Mouse (Mus musculus) limb, embryonic 14.5 days (tissue): Measurements from ENCODE around the gene Clec16a. TPM values are rescaled to one million over a fixed set of nuclear protein-coding genes. Genes with fewer than 3 reads are reported as not detected.

Experiments
- ATAC-seq: fragments of 200-750 bp; cut with Nextera tagmentation; 2 replicates; pipeline ENCODE4 v1.8.0; 2017; ENCODE audit warnings: low read depth, moderate number of reproducible peaks, moderate TSS enrichment; ENCODE audit not compliant: low FRiP score
- DNase-seq: peaks from one replicate; pipeline ENCODE4 v3.0.0-alpha.2; 2015; ENCODE audit warnings: low spot score
- H3K27ac ChIP-seq: fragments of 300-500 bp; sonication (generic); replicated peaks from 2 replicates; pipeline ENCODE4 v1.5.1; 2014; ENCODE audit warnings: low read depth, mild to moderate bottlenecking, low read length, moderate library complexity, mixed read lengths
- H3K27me3 ChIP-seq: fragments of 300-500 bp; sonication (generic); 2 replicates; pipeline ENCODE4 v1.6.1; 2014; ENCODE audit warnings: low read length, mixed read lengths; ENCODE audit not compliant: control insufficient read depth, insufficient read depth
- H3K36me3 ChIP-seq: fragments of 300-500 bp; sonication (generic); 2 replicates; pipeline ENCODE4 v1.6.1; 2014; ENCODE audit warnings: mild to moderate bottlenecking, low read length, moderate library complexity, mixed read lengths; ENCODE audit not compliant: control insufficient read depth, insufficient read depth
- H3K4me1 ChIP-seq: fragments of 300-500 bp; sonication (generic); 2 replicates; pipeline ENCODE4 v1.6.1; 2014; ENCODE audit warnings: antibody characterized with exemption, low read length, mixed read lengths; ENCODE audit not compliant: control insufficient read depth, insufficient read depth
- H3K4me2 ChIP-seq: fragments of 300-500 bp; sonication (generic); replicated peaks from 2 replicates; pipeline ENCODE4 v1.6.1; 2014; ENCODE audit warnings: low read depth, mild to moderate bottlenecking, low read length, moderate library complexity; ENCODE audit not compliant: severe bottlenecking
- H3K4me3 ChIP-seq: fragments of 300-500 bp; sonication (generic); replicated peaks from 2 replicates; pipeline ENCODE4 v1.5.1; 2014; ENCODE audit warnings: low read length
- H3K9ac ChIP-seq: fragments of 300-500 bp; sonication (generic); 2 replicates; pipeline ENCODE4 v1.6.1; 2014; ENCODE audit warnings: mild to moderate bottlenecking, low read depth, low read length, moderate library complexity; ENCODE audit not compliant: severe bottlenecking
- H3K9me3 ChIP-seq: fragments of 300-500 bp; sonication (generic); 2 replicates; pipeline ENCODE4 v1.6.1; 2016; ENCODE audit warnings: low read length; ENCODE audit not compliant: control insufficient read depth
- POLR2A ChIP-seq: fragments of 200-500 bp; IDR thresholded peaks from 2 replicates; pipeline ENCODE4 v1.8.0; 2012; ENCODE audit warnings: inconsistent platforms, mild to moderate bottlenecking, moderate library complexity, borderline replicate concordance; ENCODE audit not compliant: insufficient read depth, insufficient read length; ENCODE audit errors: extremely low read depth
- WGBS: fragments of 180-500 bp; shearing (Covaris S2); extraction: QIAGEN DNeasy Blood & Tissue Kit; methylation state at CpG from one replicate; pipeline ENCODE4 v1.1.7; 2014; 5-methylcytosine and 5-hydroxymethylcytosine counted together
- polyA plus RNA-seq, 2 experiments: library from polyadenylated mRNA; depleted of rRNA in 1 of 2; stranded (reverse) in 1 of 2; unstranded in 1 of 2; fragments of >200 nt; fragmentation: Nextera tagmentation in 1 of 2; extraction: Ambion mirVana in 1 of 2; gene quantifications; 2 replicates each; pipeline versions ENCODE4 v1.2.1 to v1.2.3; 2012 to 2014

Gene Clec16a
- polyA plus RNA-seq, 2 experiments: 12.5 to 29.9 TPM

DNA sequence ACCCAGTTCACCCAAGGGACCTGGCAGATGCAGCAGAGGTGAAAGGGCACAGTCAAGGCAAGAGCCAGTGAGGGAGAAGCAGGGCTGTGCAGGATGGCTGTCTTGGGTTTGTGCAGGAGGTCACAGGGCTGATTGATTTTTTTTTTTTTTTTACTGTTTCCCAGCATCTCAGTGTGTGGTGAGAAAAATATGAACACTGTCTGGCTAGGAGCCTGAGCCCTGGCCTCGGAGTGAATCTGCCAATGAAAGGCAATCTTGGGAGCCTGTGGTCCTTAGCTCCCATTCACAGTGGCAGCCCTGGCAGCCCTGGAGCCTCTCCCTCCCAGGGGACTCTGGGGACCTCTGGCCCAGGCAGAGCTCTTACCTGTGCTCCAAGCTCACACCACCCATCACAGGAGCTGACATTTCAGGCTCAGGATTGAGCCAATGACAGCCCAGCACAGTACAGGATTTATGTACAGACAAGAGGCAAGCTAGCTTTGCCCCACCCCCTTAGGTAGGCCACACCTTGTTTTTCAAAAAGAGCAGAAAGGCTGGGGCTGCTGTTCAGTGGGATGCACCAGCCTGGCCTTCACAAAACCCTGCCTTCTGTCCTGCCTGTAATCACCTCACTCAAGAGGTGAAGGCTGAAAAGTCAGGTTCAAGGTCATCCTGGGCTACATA is 177.9 kb downstream of the Clec16a start:
- 45% methylated on average over 1 of the region's 1 CpGs for WGBS
- no peak for TF ChIP-seq POLR2A
- Histone ChIP-seq H3K27me3 (no peaks in the 10 kb centered on the region), H3K4me1 (no peaks in the 10 kb centered on the region), H3K36me3 (no peaks in the 10 kb centered on the region), H3K9ac (no peak overlapping the region), H3K9me3 (no peaks in the 10 kb centered on the region), H3K27ac (no peak overlapping the region), H3K4me3 (no peak overlapping the region), H3K4me2 (no peak overlapping the region)
- no peak for DNase-seq
- ATAC-seq: no peak

DNA sequence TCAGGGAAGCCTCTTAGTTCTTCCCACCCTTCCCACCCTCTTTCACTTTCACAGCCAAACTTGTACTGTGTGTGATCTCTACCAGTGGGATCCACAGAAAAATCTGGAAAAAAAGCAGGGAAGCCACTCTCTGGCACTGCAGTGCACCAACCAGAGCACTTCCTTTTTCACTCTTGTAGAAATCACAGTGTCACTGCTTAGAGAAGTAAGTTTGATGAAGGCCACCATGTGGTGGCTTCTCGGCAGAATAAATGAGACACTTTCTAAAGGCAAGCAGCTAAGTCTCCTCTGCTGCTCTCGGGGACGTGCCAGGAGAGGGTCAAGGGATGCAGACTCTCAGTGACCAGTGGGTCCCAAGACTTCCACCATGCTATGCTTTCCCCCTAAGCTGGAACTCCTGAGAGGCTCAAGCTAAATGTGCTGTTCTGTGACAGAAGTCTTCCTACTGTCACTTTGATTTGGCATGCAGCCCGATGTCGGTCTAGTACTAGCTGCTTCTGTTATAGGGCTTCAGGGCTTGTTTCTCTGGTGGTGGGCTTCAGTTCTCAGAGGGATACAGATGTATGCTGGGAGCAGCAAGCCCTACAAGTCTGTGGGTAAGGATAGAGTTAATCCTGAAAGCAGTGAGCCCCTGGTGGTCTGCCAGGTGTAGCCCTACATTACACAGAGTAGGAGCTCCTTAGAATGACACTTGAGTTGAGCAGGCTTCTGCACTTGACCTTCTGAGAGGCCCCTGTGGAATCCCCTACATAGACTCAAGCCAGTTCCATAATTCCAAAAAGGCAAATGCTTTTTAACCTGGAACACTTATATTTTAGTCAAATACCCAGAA is 178.9 kb downstream of the Clec16a start:
- Histone ChIP-seq H3K4me1 (no peaks in the 10 kb centered on the region), H3K9me3 (no peaks in the 10 kb centered on the region), H3K4me2 (no peak overlapping the region), H3K36me3 (no peaks in the 10 kb centered on the region), H3K27me3 (no peaks in the 10 kb centered on the region), H3K4me3 (no peak overlapping the region), H3K27ac (no peak overlapping the region), H3K9ac (no peak overlapping the region)
- no peak for TF ChIP-seq POLR2A
- DNase-seq (no peak), ATAC-seq (no peak)
- WGBS: 83% methylated on average over 5 of the region's 5 CpGs

DNA sequence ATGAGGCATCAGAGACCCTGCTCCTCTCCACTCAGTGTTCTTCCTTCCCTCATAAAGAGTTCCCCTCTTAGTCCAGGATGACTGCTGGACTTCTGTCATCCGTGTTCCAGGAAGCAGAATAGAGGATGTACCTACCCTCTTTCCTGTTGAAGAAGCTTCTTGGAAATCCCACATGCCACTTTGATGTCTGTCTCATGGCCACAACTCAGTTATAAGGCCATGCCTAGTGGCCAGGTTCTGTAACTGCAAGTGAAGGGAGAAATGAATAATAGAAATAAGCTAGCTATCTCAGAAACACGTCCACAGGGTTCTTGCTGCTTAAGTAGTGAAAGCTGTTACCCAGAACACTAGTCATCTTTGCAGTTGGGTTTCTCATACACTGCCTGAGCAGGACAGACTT is 180.0 kb downstream of the Clec16a start:
- no peak overlapping the region for H3K9ac ChIP-seq
- WGBS: 60% methylated on average over 2 of the region's 2 CpGs
- H3K4me2 ChIP-seq: no peak overlapping the region
- no peak for DNase-seq
- no peak overlapping the region for H3K4me3 ChIP-seq
- no peak for TF ChIP-seq POLR2A
- H3K4me1 ChIP-seq: no peaks in the 10 kb centered on the region
- no peaks in the 10 kb centered on the region for H3K36me3 ChIP-seq
- no peaks in the 10 kb centered on the region for H3K9me3 ChIP-seq
- H3K27me3 ChIP-seq: no peaks in the 10 kb centered on the region
- no peak for ATAC-seq
- no peak overlapping the region for H3K27ac ChIP-seq

DNA sequence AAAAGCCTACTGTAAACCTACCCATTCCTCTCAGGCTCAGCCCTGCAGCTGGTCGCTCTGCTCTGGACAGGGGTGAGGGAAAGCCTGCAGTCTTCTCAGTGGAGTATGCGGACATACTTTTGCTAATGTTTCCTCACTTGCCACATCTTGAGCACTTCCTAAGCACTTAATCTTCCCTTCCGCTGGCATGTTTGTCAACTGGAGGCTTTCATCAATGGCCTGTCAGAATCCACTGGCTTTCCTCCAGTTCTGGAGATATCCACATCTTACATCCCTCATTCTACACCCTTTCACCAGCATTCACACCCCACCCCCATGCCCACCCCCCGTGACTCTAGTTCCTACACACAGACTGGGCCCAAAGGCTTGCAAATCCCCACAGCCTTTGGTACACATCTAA is 182.5 kb downstream of the Clec16a start:
- Histone ChIP-seq H3K4me2 (no peak overlapping the region), H3K27me3 (no peaks in the 10 kb centered on the region), H3K27ac (no peak overlapping the region), H3K9ac (no peak overlapping the region), H3K4me1 (no peaks in the 10 kb centered on the region), H3K4me3 (no peak overlapping the region), H3K36me3 (no peaks in the 10 kb centered on the region), H3K9me3 (no peaks in the 10 kb centered on the region)
- DNase-seq (no peak), ATAC-seq (no peak)
- 76% methylated on average over 4 of the region's 4 CpGs for WGBS
- TF ChIP-seq POLR2A: no peak

DNA sequence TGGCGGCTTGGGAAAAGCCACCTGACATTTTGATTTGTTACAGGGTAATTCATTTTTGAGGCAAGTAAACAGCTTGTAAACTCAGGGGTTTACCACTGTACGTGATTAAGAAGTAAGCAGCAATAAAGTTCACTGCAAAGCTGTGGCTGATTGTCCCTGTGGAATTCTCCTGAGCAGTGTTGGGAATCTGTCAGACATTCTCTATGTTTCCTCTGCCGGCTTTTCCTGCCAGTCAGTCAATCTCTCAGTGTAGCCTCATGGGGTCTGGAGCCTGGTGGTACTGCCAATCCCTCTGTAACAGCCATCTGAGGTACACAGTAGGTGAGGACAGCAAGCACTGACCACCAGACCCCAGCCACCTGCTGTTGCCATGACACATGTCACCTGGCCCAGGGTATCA is 183.7 kb downstream of the Clec16a start:
- no peak overlapping the region for H3K27ac ChIP-seq
- no peak overlapping the region for H3K9ac ChIP-seq
- 16% methylated on average over 3 of the region's 3 CpGs for WGBS
- ATAC-seq: no peak
- no peak overlapping the region for H3K4me2 ChIP-seq
- DNase-seq: no peak
- H3K27me3 ChIP-seq: no peaks in the 10 kb centered on the region
- no peaks in the 10 kb centered on the region for H3K4me1 ChIP-seq
- no peaks in the 10 kb centered on the region for H3K9me3 ChIP-seq
- H3K4me3 ChIP-seq: no peak overlapping the region
- no peaks in the 10 kb centered on the region for H3K36me3 ChIP-seq
- no peak for TF ChIP-seq POLR2A
